Mouse (Mus musculus) lung, embryonic 14.5 days (tissue): ENCODE data around the gene Nkapd1. TPM values are rescaled to one million over a fixed set of nuclear protein-coding genes. Genes with fewer than 3 reads are reported as not detected.
A peak's percentile ranks its signal among the peaks of the same experiment; 100 is the strongest.

Experiments used
- ATAC-seq: fragments of 200-750 bp; cut with Nextera tagmentation; 2 replicates; pipeline ENCODE4 v1.8.0; 2017; ENCODE audit warnings: mild to moderate bottlenecking, moderate TSS enrichment, moderate library complexity; ENCODE audit not compliant: insufficient read depth
- DNase-seq: peaks from one replicate; pipeline ENCODE4 v3.0.0-alpha.2; 2015
- H3K27ac ChIP-seq: fragments of 300-500 bp; sonication (generic); 2 replicates; pipeline ENCODE4 v1.5.1; 2014; ENCODE audit warnings: low read depth, mild to moderate bottlenecking, moderate library complexity
- H3K27me3 ChIP-seq: fragments of 300-500 bp; sonication (generic); 2 replicates; pipeline ENCODE4 v1.6.1; 2014; ENCODE audit warnings: low read length, control low read depth; ENCODE audit not compliant: insufficient read depth
- H3K36me3 ChIP-seq: fragments of 300-500 bp; sonication (generic); 2 replicates; pipeline ENCODE4 v1.6.1; 2014; ENCODE audit warnings: control low read depth; ENCODE audit not compliant: insufficient read depth
- H3K4me1 ChIP-seq: fragments of 300-500 bp; sonication (generic); 2 replicates; pipeline ENCODE4 v1.6.1; 2014; ENCODE audit warnings: antibody characterized with exemption, control low read depth; ENCODE audit not compliant: insufficient read depth
- H3K4me2 ChIP-seq: fragments of 300-500 bp; sonication (generic); 2 replicates; pipeline ENCODE4 v1.6.1; 2014; ENCODE audit warnings: mild to moderate bottlenecking
- H3K4me3 ChIP-seq: fragments of 300-500 bp; sonication (generic); 2 replicates; pipeline ENCODE4 v1.5.1; 2014; ENCODE audit warnings: low read depth, low read length
- H3K9ac ChIP-seq: fragments of 300-500 bp; sonication (generic); 2 replicates; pipeline ENCODE4 v1.6.1; 2014
- H3K9me3 ChIP-seq: fragments of 300-500 bp; sonication (generic); 2 replicates; pipeline ENCODE4 v1.6.1; 2016; ENCODE audit warnings: low read depth, low read length, control low read depth
- CTCF ChIP-seq: IDR thresholded peaks from 2 replicates; pipeline ENCODE4 v1.5.1; 2016; ENCODE audit warnings: antibody characterized with exemption, low read depth
- whole genome bisulfite sequencing: fragments of 180-500 bp; shearing (Covaris S2); extraction: QIAGEN DNeasy Blood & Tissue Kit; methylation state at CpG from one replicate; pipeline ENCODE4 v1.1.7; 2014; 5-methylcytosine and 5-hydroxymethylcytosine counted together
- polyA plus RNA-seq: library from polyadenylated mRNA; unstranded; fragments of >200 nt; fragmentation: Nextera tagmentation; extraction: Ambion mirVana; gene quantifications from 2 replicates; pipeline ENCODE4 v1.2.1, GENCODE M21; 2014

Gene Nkapd1
- polyA plus RNA-seq, 1 experiment from 2014 or later = 21.9 TPM

DNA sequence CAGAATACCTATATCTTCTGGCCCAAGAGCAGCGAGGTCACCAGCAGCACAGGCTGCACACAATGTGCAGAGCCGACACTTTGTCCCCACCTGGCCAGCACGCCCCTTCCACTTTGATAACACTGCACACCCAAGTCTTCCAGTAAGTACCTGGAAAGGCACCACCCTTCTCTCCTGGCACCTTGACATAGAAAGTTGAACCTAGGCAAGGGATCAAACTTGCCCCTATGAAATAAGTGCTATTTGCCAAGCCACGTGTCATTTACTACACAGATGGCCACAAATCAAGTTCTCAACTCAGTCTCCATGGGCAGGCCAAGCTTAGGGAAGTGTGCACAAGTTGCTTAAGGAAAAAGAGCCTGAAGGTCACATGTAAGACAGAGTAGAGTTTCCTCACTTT is 30.3 kb downstream of the Nkapd1 start:
- 60% methylated on average over 4 of the region's 4 CpGs for WGBS
- H3K9ac ChIP-seq = no peak overlapping the region
- no peaks in the 10 kb centered on the region for H3K9me3 ChIP-seq
- no peak overlapping the region for H3K4me3 ChIP-seq
- no peak for TF ChIP-seq CTCF
- H3K27me3 ChIP-seq = no peaks in the 10 kb centered on the region
- DNase-seq = no peak
- ATAC-seq = no peak
- H3K4me2 ChIP-seq = no peak overlapping the region
- no peaks in the 10 kb centered on the region for H3K36me3 ChIP-seq
- H3K27ac ChIP-seq = no peak overlapping the region
- no peaks in the 10 kb centered on the region for H3K4me1 ChIP-seq

- DNase-seq (no peak), ATAC-seq (no peak)
- Histone ChIP-seq H3K9ac (no peak overlapping the region), H3K4me2 (no peak overlapping the region), H3K4me3 (no peak overlapping the region), H3K36me3 (no peaks in the 10 kb centered on the region), H3K9me3 (no peaks in the 10 kb centered on the region), H3K27me3 (no peaks in the 10 kb centered on the region), H3K4me1 (no peaks in the 10 kb centered on the region), H3K27ac (no peak overlapping the region)
- WGBS = 75% methylated on average over 6 of the region's 6 CpGs
- TF ChIP-seq CTCF = no peak
These were observed 32.0 kb downstream of the Nkapd1 start for GRCm38 (mm10) chr9:50585145-50585818.

- WGBS = 37% methylated on average over 4 of the region's 4 CpGs
- Histone ChIP-seq H3K27ac (no peak overlapping the region), H3K9me3 (no peaks in the 10 kb centered on the region), H3K36me3 (no peaks in the 10 kb centered on the region), H3K9ac (no peak overlapping the region), H3K4me1 (no peaks in the 10 kb centered on the region), H3K27me3 (no peaks in the 10 kb centered on the region), H3K4me3 (no peak overlapping the region), H3K4me2 (no peak overlapping the region)
- ATAC-seq (no peak), DNase-seq (no peak)
- no peak for TF ChIP-seq CTCF
These were observed 36.9 kb downstream of the Nkapd1 start for GRCm38 (mm10) chr9:50580370-50580769.

GRCm38 (mm10) chr9:50569599-50570525 is 47.4 kb downstream of the Nkapd1 start:
- ATAC-seq (no peak), DNase-seq (no peak)
- WGBS = 62% methylated on average over 10 of the region's 10 CpGs
- no peak for TF ChIP-seq CTCF
- Histone ChIP-seq H3K4me3 (no peak overlapping the region), H3K4me1 (peaks cover 3% of the 10 kb centered on the region; the same call in 1 of the 2 replicates), H3K36me3 (no peaks in the 10 kb centered on the region), H3K9me3 (no peaks in the 10 kb centered on the region), H3K27me3 (no peaks in the 10 kb centered on the region), H3K9ac (no peak overlapping the region), H3K4me2 (no peak overlapping the region), H3K27ac (no peak overlapping the region)

- H3K4me1 ChIP-seq = peaks cover 3% of the 10 kb centered on the region; the same call in 1 of the 2 replicates
- H3K4me2 ChIP-seq = no peak overlapping the region
- no peak for TF ChIP-seq CTCF
- no peak overlapping the region for H3K9ac ChIP-seq
- H3K27me3 ChIP-seq = no peaks in the 10 kb centered on the region
- H3K4me3 ChIP-seq = no peak overlapping the region
- 89% methylated on average over 2 of the region's 2 CpGs for WGBS
- H3K36me3 ChIP-seq = no peaks in the 10 kb centered on the region
- DNase-seq = no peak
- H3K27ac ChIP-seq = no peak overlapping the region
- no peak for ATAC-seq
- no peaks in the 10 kb centered on the region for H3K9me3 ChIP-seq
These were observed 49.4 kb downstream of the Nkapd1 start for GRCm38 (mm10) chr9:50567881-50568280.

GRCm38 (mm10) chr9:50567372-50567771 is 49.9 kb downstream of the Nkapd1 start:
- H3K9ac ChIP-seq = no peak overlapping the region
- no peaks in the 10 kb centered on the region for H3K27me3 ChIP-seq
- 83% methylated on average over 4 of the region's 4 CpGs for WGBS
- H3K36me3 ChIP-seq = no peaks in the 10 kb centered on the region
- H3K27ac ChIP-seq = no peak overlapping the region
- no peak for TF ChIP-seq CTCF
- H3K4me3 ChIP-seq = no peak overlapping the region
- H3K4me2 ChIP-seq = no peak overlapping the region
- H3K9me3 ChIP-seq = no peaks in the 10 kb centered on the region
- DNase-seq (no peak), ATAC-seq (no peak)
- H3K4me1 ChIP-seq = peaks cover 3% of the 10 kb centered on the region; the same call in 1 of the 2 replicates

DNA sequence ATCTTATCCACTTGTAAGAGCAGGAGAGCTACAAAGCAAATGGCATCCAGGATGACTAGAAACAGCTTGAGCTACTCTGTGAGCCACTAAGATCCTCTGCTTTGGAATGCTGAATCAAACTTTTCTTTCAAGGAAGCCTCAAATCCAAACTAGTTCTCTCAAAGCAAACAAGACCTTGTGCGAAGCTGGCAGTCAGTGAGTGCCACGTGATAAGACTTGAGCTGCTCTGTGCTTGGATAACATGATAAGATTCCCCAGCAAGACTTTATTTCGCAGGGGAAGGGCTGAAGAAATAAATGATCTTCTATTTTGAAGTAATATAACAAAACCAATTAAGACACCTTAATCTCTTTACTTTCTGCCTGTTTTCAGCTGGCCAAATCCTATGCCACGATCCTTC is 51.3 kb downstream of the Nkapd1 start:
- Histone ChIP-seq H3K4me2 (no peak overlapping the region), H3K9ac (no peak overlapping the region), H3K36me3 (no peaks in the 10 kb centered on the region), H3K27me3 (no peaks in the 10 kb centered on the region), H3K4me1 (peaks cover 3% of the 10 kb centered on the region; the same call in 1 of the 2 replicates), H3K9me3 (no peaks in the 10 kb centered on the region), H3K4me3 (no peak overlapping the region), H3K27ac (no peak overlapping the region)
- WGBS = 20% methylated on average over 4 of the region's 4 CpGs
- DNase-seq (peak; percentile 13), ATAC-seq (no peak)
- TF ChIP-seq CTCF = no peak
